Mouse (Mus musculus): ENCODE results near the gene Ankrd63. TPM values are rescaled to one million over a fixed set of nuclear protein-coding genes. Genes with fewer than 3 reads are reported as not detected.
"Not testable (repeated sequence)": the region's sequence is repeated elsewhere in the genome, so short reads cannot be mapped to it uniquely, and the experiment has no call there.

Ankrd63 gene
- polyA plus RNA-seq, 1 experiment from 2014 or later, result not detected

DNA sequence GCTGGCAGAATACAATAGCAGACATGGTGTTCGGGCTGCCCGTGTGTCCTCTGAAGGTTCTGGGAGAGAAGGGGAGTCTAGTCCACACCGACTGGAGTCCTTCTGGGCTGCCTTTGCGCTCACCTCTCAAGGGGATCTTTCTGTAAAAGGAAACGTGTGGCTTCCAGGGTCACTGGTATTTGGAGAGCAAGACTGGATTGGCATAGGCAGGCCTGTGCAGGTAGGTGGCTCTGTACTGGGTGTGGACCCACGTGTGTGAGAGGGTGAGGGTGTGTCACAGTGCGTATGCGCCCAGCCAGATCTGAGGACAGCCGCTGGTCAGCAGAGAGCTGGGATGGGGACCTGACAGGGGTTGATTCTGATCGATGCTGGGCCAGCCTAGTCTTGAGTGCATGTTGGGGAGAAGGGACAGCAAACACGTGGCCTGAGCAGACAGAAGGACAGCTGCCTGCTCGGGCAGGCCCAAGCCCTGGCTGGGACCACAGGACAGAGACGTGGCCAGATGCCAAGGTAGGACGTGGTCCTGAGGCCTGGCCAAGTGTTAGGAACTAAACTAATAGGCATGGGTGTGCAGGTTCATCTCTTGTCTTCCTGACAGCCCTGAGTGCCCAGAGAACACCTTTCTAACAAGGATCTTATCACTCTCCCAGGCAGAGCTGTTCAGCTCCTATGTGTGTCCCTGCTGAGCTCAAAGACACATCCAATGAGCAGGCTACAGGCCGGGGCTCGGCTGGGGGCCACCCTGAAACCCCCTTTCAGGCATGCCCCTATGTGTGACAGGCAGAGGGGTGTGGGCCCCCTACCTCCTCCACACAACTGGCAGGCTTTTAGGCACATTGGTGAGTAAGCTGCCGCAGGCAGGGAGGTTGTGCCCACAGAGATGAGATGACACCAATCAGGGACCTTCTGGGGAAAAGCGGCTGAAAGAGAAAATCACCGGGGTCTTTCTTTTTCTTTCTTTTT is 39.7 kb downstream of the Ankrd63 start:
- Histone ChIP-seq H3K4me3 (peak overlapping the region; percentile 53), H3K27ac (peak overlapping the region; percentile 75; the same call in 1 of the 2 replicates), H3K27me3 (peaks cover 12% of the 10 kb centered on the region), H3K9ac (peak overlapping the region; percentile 78), H3K4me2 (peak overlapping the region; percentile 79), H3K36me3 (no peaks in the 10 kb centered on the region), H3K9me3 (no peaks in the 10 kb centered on the region), H3K4me1 (replicated peaks) (peaks cover 63% of the 10 kb centered on the region)
- peak; percentile 50 for ATAC-seq (ENCODE audit: low FRiP score)
- WGBS, result 45% methylated on average over 19 of the region's 19 CpGs

- Histone ChIP-seq H3K36me3 (no peaks in the 10 kb centered on the region), H3K27me3 (peaks cover 12% of the 10 kb centered on the region), H3K4me3 (peak within 1 kb of the TSS; percentile 53), H3K4me1 (replicated peaks) (peaks cover 63% of the 10 kb centered on the region), H3K9ac (peak within 1 kb of the TSS; percentile 78), H3K9me3 (no peaks in the 10 kb centered on the region), H3K27ac (peak within 1 kb of the TSS; percentile 75), H3K4me2 (peak within 1 kb of the TSS; percentile 79)
- WGBS, result 2% methylated on average over 37 of the region's 37 CpGs
- ATAC-seq (ENCODE audit: low FRiP score), result peak; percentile 31
Measured at GRCm38 (mm10) chr2:118662902-118663803, 40.6 kb downstream of the Ankrd63 start, which contains the start of gene Pak6. Gene Pak6, plus strand, starts transcription at chr2:118663303.

DNA sequence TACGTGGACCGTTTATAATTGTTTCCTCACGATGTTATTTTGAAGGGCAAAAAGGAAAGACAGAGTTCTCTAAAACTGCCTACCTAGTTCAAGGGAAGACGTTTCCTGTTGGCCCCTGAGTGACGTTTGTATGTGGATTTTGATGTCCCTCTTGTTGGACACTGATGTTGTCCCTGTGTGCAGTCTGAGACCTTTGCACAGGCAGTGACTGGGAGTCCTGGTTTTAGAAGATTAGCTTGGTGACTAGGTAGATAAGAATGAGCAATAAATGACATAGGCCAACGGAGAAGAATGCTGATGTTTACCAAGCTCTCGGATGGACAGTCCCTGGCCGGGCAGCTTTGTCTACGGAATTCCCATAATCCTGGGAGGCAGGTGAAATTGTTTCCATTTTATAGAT is 41.9 kb downstream of the Ankrd63 start:
- H3K27me3 ChIP-seq, result peaks cover 12% of the 10 kb centered on the region
- peaks cover 61% of the 10 kb centered on the region for H3K4me1 ChIP-seq (replicated peaks)
- H3K4me2 ChIP-seq, result no peak overlapping the region
- H3K4me3 ChIP-seq, result no peak overlapping the region
- no peaks in the 10 kb centered on the region for H3K36me3 ChIP-seq
- no peaks in the 10 kb centered on the region for H3K9me3 ChIP-seq
- ATAC-seq (ENCODE audit: low FRiP score), result no peak
- WGBS, result 84% methylated on average over 9 of the region's 9 CpGs
- no peak overlapping the region for H3K27ac ChIP-seq
- H3K9ac ChIP-seq, result no peak overlapping the region

GRCm38 (mm10) chr2:118659998-118660452 is 43.7 kb downstream of the Ankrd63 start:
- H3K36me3 ChIP-seq, result no peaks in the 10 kb centered on the region
- peak overlapping the region; percentile 88 for H3K27ac ChIP-seq
- 1% methylated on average over 4 of the region's 4 CpGs for whole genome bisulfite sequencing
- peaks cover 53% of the 10 kb centered on the region for H3K4me1 ChIP-seq (replicated peaks)
- peak overlapping the region; percentile 74 for H3K9ac ChIP-seq
- ATAC-seq (ENCODE audit: low FRiP score), result peak; percentile 74
- peak overlapping the region; percentile 34 for H3K4me3 ChIP-seq
- peak overlapping the region; percentile 58 for H3K4me2 ChIP-seq
- peaks cover 12% of the 10 kb centered on the region for H3K27me3 ChIP-seq
- H3K9me3 ChIP-seq, result no peaks in the 10 kb centered on the region

DNA sequence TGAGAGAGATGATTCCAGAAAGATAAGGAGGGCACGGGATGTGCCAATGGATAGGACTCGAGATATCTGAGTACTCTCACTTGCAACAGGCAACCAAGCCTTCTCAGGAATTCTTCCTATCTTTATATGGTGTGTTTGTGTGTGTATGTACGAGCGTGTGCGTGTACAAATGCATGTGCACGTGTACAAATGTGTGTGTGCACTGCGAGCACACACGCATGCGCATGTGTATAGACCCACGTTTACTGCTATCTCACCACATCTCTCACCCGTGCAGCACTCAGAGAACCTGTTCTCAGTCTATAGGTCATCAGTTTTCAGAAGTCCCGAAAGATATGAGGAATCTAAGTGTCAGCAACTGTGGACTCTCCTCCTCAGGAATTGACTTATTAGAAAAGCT is 44.3 kb downstream of the Ankrd63 start:
- Histone ChIP-seq H3K27ac (peak overlapping the region; percentile 88), H3K4me1 (replicated peaks) (peaks cover 47% of the 10 kb centered on the region), H3K36me3 (no peaks in the 10 kb centered on the region), H3K9me3 (no peaks in the 10 kb centered on the region), H3K27me3 (peaks cover 8% of the 10 kb centered on the region), H3K9ac (peak overlapping the region; percentile 74; the same call in 1 of the 2 replicates), H3K4me3 (peak overlapping the region; percentile 34; the same call in 1 of the 2 replicates), H3K4me2 (peak overlapping the region; percentile 58)
- peak; percentile 3; the same call in 1 of the 2 replicates for ATAC-seq (ENCODE audit: low FRiP score)
- 87% methylated on average over 12 of the region's 12 CpGs for WGBS

DNA sequence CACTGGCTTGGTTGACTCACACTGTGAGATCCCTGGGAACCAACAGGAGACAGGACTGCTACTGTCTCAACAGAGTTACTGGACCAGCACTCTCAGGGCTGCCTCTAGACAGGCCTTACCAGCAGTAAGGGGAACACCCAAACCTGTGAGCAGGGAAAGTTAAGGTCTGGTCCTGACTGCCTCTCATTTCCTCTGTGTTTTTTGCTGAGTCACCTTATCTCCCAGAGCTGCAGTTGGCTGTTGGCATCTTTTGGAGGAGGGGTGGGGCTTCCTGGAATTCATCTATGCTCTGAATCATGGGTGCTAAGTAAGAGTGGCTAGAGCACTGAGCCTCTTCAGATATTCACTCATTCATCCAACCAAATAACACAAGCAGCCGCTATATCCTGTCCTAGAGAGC is 44.7 kb downstream of the Ankrd63 start:
- 81% methylated on average over 1 of the region's 1 CpGs for WGBS
- Histone ChIP-seq H3K36me3 (no peaks in the 10 kb centered on the region), H3K9ac (no peak overlapping the region), H3K4me2 (no peak overlapping the region), H3K27ac (no peak overlapping the region), H3K4me3 (no peak overlapping the region), H3K27me3 (peaks cover 4% of the 10 kb centered on the region), H3K4me1 (replicated peaks) (peaks cover 47% of the 10 kb centered on the region), H3K9me3 (no peaks in the 10 kb centered on the region)
- ATAC-seq (ENCODE audit: low FRiP score), result no peak

DNA sequence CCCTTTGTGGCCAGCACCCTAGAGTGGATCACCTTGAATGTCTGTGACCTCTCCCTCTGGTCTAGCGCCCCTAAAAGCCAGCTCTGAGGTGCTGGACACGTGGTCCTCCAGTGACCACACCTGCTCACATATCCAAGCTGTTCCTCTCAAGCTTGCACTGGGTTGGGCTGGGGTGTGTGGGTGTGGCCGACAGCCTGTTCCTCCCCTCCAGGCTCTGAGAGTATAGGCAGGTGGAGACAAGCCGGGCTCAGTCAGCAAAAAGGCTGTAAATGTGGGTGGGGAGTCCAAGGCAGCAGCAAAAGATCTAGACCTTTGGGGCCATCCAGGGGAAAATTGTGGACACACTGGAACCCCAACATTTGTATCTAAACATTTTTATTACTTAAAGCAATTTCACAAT is 45.3 kb downstream of the Ankrd63 start:
- Histone ChIP-seq H3K36me3 (no peaks in the 10 kb centered on the region), H3K27me3 (no peaks in the 10 kb centered on the region; the same call in 1 of the 2 replicates), H3K4me2 (no peak overlapping the region), H3K4me1 (replicated peaks) (peaks cover 41% of the 10 kb centered on the region), H3K27ac (no peak overlapping the region), H3K9me3 (no peaks in the 10 kb centered on the region), H3K4me3 (no peak overlapping the region), H3K9ac (no peak overlapping the region)
- 47% methylated on average over 4 of the region's 4 CpGs for WGBS
- no peak for ATAC-seq (ENCODE audit: low FRiP score)

DNA sequence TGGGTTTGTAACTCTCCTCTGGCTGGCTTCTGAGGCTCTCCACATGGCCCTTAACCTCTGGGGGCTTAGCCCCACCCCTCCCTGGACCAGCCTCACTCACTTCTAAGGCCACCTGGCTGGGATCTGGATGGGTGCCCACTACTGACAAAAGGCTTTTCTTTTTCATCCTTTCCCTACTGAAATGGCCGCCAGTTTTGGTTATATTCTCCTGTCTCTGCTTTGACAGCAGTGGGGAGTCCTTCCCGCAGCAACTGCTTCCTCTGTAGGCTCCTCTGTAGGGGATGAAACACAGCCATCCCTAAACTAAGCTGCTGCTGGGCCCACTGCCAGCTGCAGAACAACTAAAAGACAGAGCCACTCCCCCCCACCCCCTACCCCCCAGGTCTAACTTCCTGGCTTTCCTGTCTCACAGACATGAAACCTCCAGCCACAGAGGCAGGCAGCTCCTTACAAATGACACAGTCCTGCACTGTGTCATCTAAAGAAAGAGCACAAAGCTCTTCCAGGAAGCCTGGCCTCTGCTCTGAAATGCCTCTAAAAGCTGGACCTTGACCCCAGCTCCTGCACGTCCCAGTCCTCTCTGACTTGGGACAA is 47.0 kb downstream of the Ankrd63 start:
- no peak overlapping the region for H3K4me2 ChIP-seq
- no peaks in the 10 kb centered on the region for H3K36me3 ChIP-seq
- peaks cover 30% of the 10 kb centered on the region for H3K4me1 ChIP-seq (replicated peaks)
- H3K27ac ChIP-seq, result peak overlapping the region; percentile 48; the same call in 1 of the 2 replicates
- 27% methylated on average over 3 of the region's 3 CpGs for WGBS
- H3K27me3 ChIP-seq, result no peaks in the 10 kb centered on the region
- peak overlapping the region; percentile 15; the same call in 1 of the 2 replicates for H3K9ac ChIP-seq
- no peaks in the 10 kb centered on the region for H3K9me3 ChIP-seq
- H3K4me3 ChIP-seq, result no peak overlapping the region
- peak; percentile 26; the same call in 1 of the 2 replicates for ATAC-seq (ENCODE audit: low FRiP score)

- H3K36me3 ChIP-seq; H3K27me3 ChIP-seq; H3K4me3 ChIP-seq; H3K9ac ChIP-seq; H3K27ac ChIP-seq; ATAC-seq (ENCODE audit: low FRiP score); H3K9me3 ChIP-seq; H3K4me1 ChIP-seq (replicated peaks); H3K4me2 ChIP-seq: not testable (repeated sequence)
- WGBS, result 62% methylated on average over 2 of the region's 2 CpGs
Measured at GRCm38 (mm10) chr2:118650697-118651096, 53.1 kb downstream of the Ankrd63 start.

All from hindbrain, embryonic 13.5 days (tissue).